Mouse (Mus musculus): ENCODE measurements at regions not wholly inside any gene's neighbourhood (a gene's known extent, or its start where the extent isn't known, plus 50 kb on each side); places are given as distances from the start of the nearest gene placed in this dataset.
A peak's percentile ranks its signal among the peaks of the same experiment; 100 is the strongest.

GRCm38 (mm10) chr13:90823877-90824276 is 81.3 kb downstream of the Atp6ap1l start:
- no peak overlapping the region for H3K4me3 ChIP-seq (ENCODE audit: insufficient read depth, poor library complexity, severe bottlenecking)
- H3K79me2 ChIP-seq (ENCODE audit: control insufficient read depth, insufficient read depth) = no peaks in the 10 kb centered on the region
- no peaks in the 10 kb centered on the region for H3K27me3 ChIP-seq (ENCODE audit: control insufficient read depth, insufficient read depth, insufficient read length)
- TF ChIP-seq USF1 (IDR thresholded peaks at IDR 0.05; ENCODE audit: low read depth) (no peak), CTCF (IDR thresholded peaks at IDR 0.05; ENCODE audit: control insufficient read depth, insufficient read depth, insufficient read length) (no peak), FOSL1 (IDR thresholded peaks at IDR 0.05; ENCODE audit: insufficient read depth, low read length, poor library complexity, severe bottlenecking) (no peak), MYOD1 (IDR thresholded peaks at IDR 0.05; ENCODE audit: control insufficient read depth, insufficient read length, low read depth) (no peak), MYOG (IDR thresholded peaks at IDR 0.05; ENCODE audit: control insufficient read depth, extremely low read depth, insufficient read length) (no peak), CEBPB (IDR thresholded peaks at IDR 0.05; ENCODE audit: low read depth) (no peak), MAX (IDR thresholded peaks at IDR 0.05) (no peak)
- no peaks in the 10 kb centered on the region for H3K36me3 ChIP-seq (ENCODE audit: control insufficient read depth, insufficient read depth)
- no peak overlapping the region for H3ac ChIP-seq (ENCODE audit: control insufficient read depth, insufficient read length, low read depth)
- no peaks in the 10 kb centered on the region for H3K79me3 ChIP-seq (ENCODE audit: low read depth)

- Histone ChIP-seq H3K79me3 (ENCODE audit: low read depth) (no peaks in the 10 kb centered on the region), H3ac (ENCODE audit: control insufficient read depth, insufficient read length, low read depth) (no peak overlapping the region), H3K27me3 (ENCODE audit: control insufficient read depth, insufficient read depth, insufficient read length) (peaks cover 3% of the 10 kb centered on the region), H3K4me3 (ENCODE audit: insufficient read depth, poor library complexity, severe bottlenecking) (no peak overlapping the region), H3K79me2 (ENCODE audit: control insufficient read depth, insufficient read depth) (no peaks in the 10 kb centered on the region), H3K36me3 (ENCODE audit: control insufficient read depth, insufficient read depth) (no peaks in the 10 kb centered on the region)
- TF ChIP-seq MAX (IDR thresholded peaks at IDR 0.05) (no peak), MYOD1 (IDR thresholded peaks at IDR 0.05; ENCODE audit: control insufficient read depth, insufficient read length, low read depth) (no peak), CTCF (IDR thresholded peaks at IDR 0.05; ENCODE audit: control insufficient read depth, insufficient read depth, insufficient read length) (no peak), FOSL1 (IDR thresholded peaks at IDR 0.05; ENCODE audit: insufficient read depth, low read length, poor library complexity, severe bottlenecking) (no peak), USF1 (IDR thresholded peaks at IDR 0.05; ENCODE audit: low read depth) (no peak), CEBPB (IDR thresholded peaks at IDR 0.05; ENCODE audit: low read depth) (no peak), MYOG (IDR thresholded peaks at IDR 0.05; ENCODE audit: control insufficient read depth, extremely low read depth, insufficient read length) (no peak)
Observed at GRCm38 (mm10) chr13:90821898-90822297, 83.3 kb downstream of the Atp6ap1l start.

DNA sequence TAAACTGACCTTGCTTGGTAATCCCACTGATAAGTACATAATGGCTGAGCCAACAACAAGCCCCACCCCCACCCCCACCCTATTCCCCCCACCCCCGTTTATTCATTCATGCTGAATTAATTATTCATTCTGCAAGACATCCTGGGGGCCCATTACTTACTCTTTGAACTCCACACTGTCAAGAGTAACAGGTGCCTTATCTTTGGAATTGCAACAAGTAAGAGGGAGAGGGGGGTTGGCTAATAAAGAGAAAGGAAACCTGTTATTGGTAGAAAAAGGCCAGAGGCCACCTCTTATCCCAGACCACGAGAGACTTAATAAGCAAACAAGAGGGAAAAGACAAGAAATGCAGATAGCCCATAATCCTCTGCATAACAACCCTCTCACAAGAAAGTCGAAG is 84.7 kb downstream of the Atp6ap1l start:
- TF ChIP-seq FOSL1 (IDR thresholded peaks at IDR 0.05; ENCODE audit: insufficient read depth, low read length, poor library complexity, severe bottlenecking) (no peak), USF1 (IDR thresholded peaks at IDR 0.05; ENCODE audit: low read depth) (no peak), CEBPB (IDR thresholded peaks at IDR 0.05; ENCODE audit: low read depth) (no peak), MYOD1 (IDR thresholded peaks at IDR 0.05; ENCODE audit: control insufficient read depth, insufficient read length, low read depth) (no peak), CTCF (IDR thresholded peaks at IDR 0.05; ENCODE audit: control insufficient read depth, insufficient read depth, insufficient read length) (no peak), MYOG (IDR thresholded peaks at IDR 0.05; ENCODE audit: control insufficient read depth, extremely low read depth, insufficient read length) (no peak)
- no peak overlapping the region for H3ac ChIP-seq (ENCODE audit: control insufficient read depth, insufficient read length, low read depth)
- H3K27me3 ChIP-seq (ENCODE audit: control insufficient read depth, insufficient read depth, insufficient read length) = peaks cover 3% of the 10 kb centered on the region
- H3K4me3 ChIP-seq (ENCODE audit: insufficient read depth, poor library complexity, severe bottlenecking) = no peak overlapping the region
- H3K36me3 ChIP-seq (ENCODE audit: control insufficient read depth, insufficient read depth) = no peaks in the 10 kb centered on the region
- H3K79me2 ChIP-seq (ENCODE audit: control insufficient read depth, insufficient read depth) = no peaks in the 10 kb centered on the region
- no peaks in the 10 kb centered on the region for H3K79me3 ChIP-seq (ENCODE audit: low read depth)

DNA sequence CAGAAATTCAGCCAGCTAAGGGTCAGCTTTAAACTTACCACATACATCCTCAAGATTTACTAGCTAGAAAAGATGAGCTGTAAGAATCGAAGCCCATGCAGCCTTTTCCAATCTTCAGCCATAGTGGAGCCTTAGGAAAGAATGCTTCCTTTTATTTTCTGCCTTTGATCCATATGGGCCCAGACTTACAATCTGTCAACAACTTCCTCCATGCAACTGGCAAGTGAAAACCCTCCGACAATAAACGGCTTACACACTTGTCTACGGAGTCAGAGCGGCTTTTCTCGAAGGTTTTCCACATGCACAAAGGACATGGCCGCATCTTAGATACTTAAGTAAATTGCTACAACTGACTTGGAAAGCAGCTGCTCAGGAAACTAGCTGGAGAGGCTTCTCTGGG is 85.2 kb downstream of the Atp6ap1l start:
- no peak overlapping the region for H3ac ChIP-seq (ENCODE audit: control insufficient read depth, insufficient read length, low read depth)
- TF ChIP-seq FOSL1 (IDR thresholded peaks at IDR 0.05; ENCODE audit: insufficient read depth, low read length, poor library complexity, severe bottlenecking) (no peak), MAX (IDR thresholded peaks at IDR 0.05) (no peak), USF1 (IDR thresholded peaks at IDR 0.05; ENCODE audit: low read depth) (no peak), MYOD1 (IDR thresholded peaks at IDR 0.05; ENCODE audit: control insufficient read depth, insufficient read length, low read depth) (no peak), MYOG (IDR thresholded peaks at IDR 0.05; ENCODE audit: control insufficient read depth, extremely low read depth, insufficient read length) (no peak), CTCF (IDR thresholded peaks at IDR 0.05; ENCODE audit: control insufficient read depth, insufficient read depth, insufficient read length) (no peak), CEBPB (IDR thresholded peaks at IDR 0.05; ENCODE audit: low read depth) (no peak)
- H3K79me3 ChIP-seq (ENCODE audit: low read depth) = no peaks in the 10 kb centered on the region

GRCm38 (mm10) chr13:90814174-90814865 is 90.8 kb downstream of the Atp6ap1l start:
- H3K79me3 ChIP-seq (ENCODE audit: low read depth) = no peaks in the 10 kb centered on the region
- peaks cover 3% of the 10 kb centered on the region for H3K27me3 ChIP-seq (ENCODE audit: control insufficient read depth, insufficient read depth, insufficient read length)
- no peaks in the 10 kb centered on the region for H3K79me2 ChIP-seq (ENCODE audit: control insufficient read depth, insufficient read depth)
- no peak overlapping the region for H3ac ChIP-seq (ENCODE audit: control insufficient read depth, insufficient read length, low read depth)
- H3K36me3 ChIP-seq (ENCODE audit: control insufficient read depth, insufficient read depth) = no peaks in the 10 kb centered on the region
- H3K4me3 ChIP-seq (ENCODE audit: insufficient read depth, poor library complexity, severe bottlenecking) = no peak overlapping the region
- peak; percentile 26 for TF ChIP-seq MYOD1 (IDR thresholded peaks at IDR 0.05; ENCODE audit: control insufficient read depth, insufficient read length, low read depth)
- TF ChIP-seq CEBPB (IDR thresholded peaks at IDR 0.05; ENCODE audit: low read depth) = no peak

More for the DNA sequence above, 85.2 kb downstream of the Atp6ap1l start:
- peaks cover 3% of the 10 kb centered on the region for H3K27me3 ChIP-seq (ENCODE audit: control insufficient read depth, insufficient read depth, insufficient read length)
- H3K4me3 ChIP-seq (ENCODE audit: insufficient read depth, poor library complexity, severe bottlenecking) = no peak overlapping the region
- no peaks in the 10 kb centered on the region for H3K36me3 ChIP-seq (ENCODE audit: control insufficient read depth, insufficient read depth)
- H3K79me2 ChIP-seq (ENCODE audit: control insufficient read depth, insufficient read depth) = no peaks in the 10 kb centered on the region

DNA sequence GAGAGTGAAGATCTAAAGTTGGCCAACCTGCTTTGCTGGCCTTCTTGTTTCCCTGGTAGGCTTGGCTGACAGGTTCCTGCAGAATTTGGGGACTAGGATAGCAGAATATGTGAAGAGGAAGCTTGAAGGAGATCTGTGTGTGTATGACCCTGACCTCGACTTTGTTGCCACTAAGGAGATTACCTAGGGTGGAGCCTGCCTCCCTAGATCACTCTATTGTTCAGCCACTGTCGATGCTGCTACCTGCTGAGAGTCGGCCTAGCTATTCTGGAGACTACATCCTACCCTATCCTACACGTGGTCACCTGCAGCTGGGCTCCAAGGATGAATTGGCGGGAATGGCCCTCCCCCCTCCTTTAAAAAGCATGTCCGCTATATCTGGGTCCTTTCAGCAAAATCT is 95.1 kb downstream of the Atp6ap1l start:
- H3K36me3 ChIP-seq (ENCODE audit: control insufficient read depth, insufficient read depth) = no peaks in the 10 kb centered on the region
- no peaks in the 10 kb centered on the region for H3K79me2 ChIP-seq (ENCODE audit: control insufficient read depth, insufficient read depth)
- H3K27me3 ChIP-seq (ENCODE audit: control insufficient read depth, insufficient read depth, insufficient read length) = no peaks in the 10 kb centered on the region
- no peak overlapping the region for H3ac ChIP-seq (ENCODE audit: control insufficient read depth, insufficient read length, low read depth)
- TF ChIP-seq CEBPB (IDR thresholded peaks at IDR 0.05; ENCODE audit: low read depth) (no peak), CTCF (IDR thresholded peaks at IDR 0.05; ENCODE audit: control insufficient read depth, insufficient read depth, insufficient read length) (no peak), MYOG (IDR thresholded peaks at IDR 0.05; ENCODE audit: control insufficient read depth, extremely low read depth, insufficient read length) (no peak), MYOD1 (IDR thresholded peaks at IDR 0.05; ENCODE audit: control insufficient read depth, insufficient read length, low read depth) (no peak), FOSL1 (IDR thresholded peaks at IDR 0.05; ENCODE audit: insufficient read depth, low read length, poor library complexity, severe bottlenecking) (no peak), MAX (IDR thresholded peaks at IDR 0.05) (no peak), USF1 (IDR thresholded peaks at IDR 0.05; ENCODE audit: low read depth) (no peak)
- no peaks in the 10 kb centered on the region for H3K79me3 ChIP-seq (ENCODE audit: low read depth)
- H3K4me3 ChIP-seq (ENCODE audit: insufficient read depth, poor library complexity, severe bottlenecking) = no peak overlapping the region
